Mouse (Mus musculus) E14TG2a.4 (cell line): Measurements from ENCODE around the gene Triobp.

Source experiments
- H3K27me3 ChIP-seq: 2 replicates; pipeline ENCODE4 v1.6.1; 2014; ENCODE audit warnings: low read length, control low read depth; ENCODE audit not compliant: insufficient read depth
- H3K36me3 ChIP-seq: 2 replicates; pipeline ENCODE4 v1.6.1; 2014; ENCODE audit warnings: low read length, control low read depth; ENCODE audit not compliant: insufficient read depth
- H3K4me1 ChIP-seq: replicated peaks from 2 replicates; pipeline ENCODE4 v1.6.1; 2014; ENCODE audit warnings: low read depth, low read length, control low read depth
- H3K4me3 ChIP-seq: replicated peaks from 2 replicates; pipeline ENCODE4 v1.5.1; 2014; ENCODE audit warnings: mild to moderate bottlenecking, low read length
- H3K9me3 ChIP-seq: 2 replicates; pipeline ENCODE4 v1.6.1; 2014; ENCODE audit warnings: low read length, control low read depth
- CTCF ChIP-seq: conservative IDR thresholded peaks from 2 replicates; pipeline ENCODE4 v1.5.1; 2014; ENCODE audit warnings: low read length
- NANOG ChIP-seq: IDR thresholded peaks from 2 replicates; pipeline ENCODE4 v1.6.1; 2014; ENCODE audit warnings: borderline replicate concordance, low read length, mixed read lengths
- POU5F1 ChIP-seq: IDR thresholded peaks from 2 replicates; pipeline ENCODE4 v1.6.1; 2014; ENCODE audit warnings: low read length, borderline replicate concordance

The Triobp gene

DNA sequence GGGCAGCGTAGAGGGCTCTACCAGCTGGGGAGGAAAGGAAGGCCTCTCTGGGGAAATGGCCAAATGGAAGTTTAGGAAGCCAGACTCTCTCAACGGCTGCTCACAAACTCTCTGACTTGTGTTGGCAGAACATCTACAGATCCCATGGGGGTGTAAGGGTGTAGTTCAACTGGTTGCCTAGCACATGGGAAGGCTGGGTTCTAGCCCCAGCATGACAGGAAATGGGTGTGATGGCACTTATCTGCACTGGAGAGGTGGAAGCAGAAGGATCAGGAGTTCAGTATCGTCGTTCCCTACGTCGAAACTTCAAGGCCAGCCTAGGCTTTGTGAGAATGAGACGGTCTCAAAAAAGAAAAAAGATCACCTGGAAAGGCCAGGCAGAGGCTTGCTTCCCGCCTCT, 38.5 kb upstream of the Triobp start:
- no peaks in the 10 kb centered on the region for H3K9me3 ChIP-seq
- H3K27me3 ChIP-seq, result 0 out of 2 replicates have a peak, but pooled peaks cover 6% of the 10 kb centered on the region
- H3K4me1 ChIP-seq, result peaks cover 54% of the 10 kb centered on the region
- H3K36me3 ChIP-seq, result peaks cover 85% of the 10 kb centered on the region
- TF ChIP-seq POU5F1 (no peak), CTCF (no peak), NANOG (no peak; the same call in 1 of the 2 replicates)
- H3K4me3 ChIP-seq, result no peak overlapping the region

DNA sequence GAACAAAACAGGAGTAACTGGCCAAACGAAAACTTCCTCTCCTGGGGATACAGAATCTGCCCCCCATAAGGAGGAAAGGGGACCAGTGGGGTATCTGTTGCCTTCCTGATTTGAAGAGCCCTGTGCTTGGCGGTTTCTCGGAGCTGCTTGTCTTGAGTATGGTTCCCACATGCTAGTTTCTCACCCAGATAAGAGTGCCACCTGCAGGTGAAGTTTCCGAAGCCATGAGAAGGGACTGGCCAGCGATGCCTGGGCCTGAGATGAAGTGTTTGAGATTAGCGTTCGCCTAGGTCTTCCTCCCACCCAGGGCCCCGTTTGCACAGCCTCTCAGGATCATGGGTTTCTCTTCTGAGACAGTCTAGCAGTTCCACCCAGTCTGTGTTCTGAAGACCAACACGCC, 35.5 kb upstream of the Triobp start:
- TF ChIP-seq CTCF (peak; percentile 29; the same call in 1 of the 2 replicates), NANOG (no peak)
- Histone ChIP-seq H3K9me3 (no peaks in the 10 kb centered on the region), H3K4me1 (peaks cover 70% of the 10 kb centered on the region), H3K36me3 (peaks cover 78% of the 10 kb centered on the region), H3K27me3 (peaks cover 17% of the 10 kb centered on the region), H3K4me3 (no peak overlapping the region)

DNA sequence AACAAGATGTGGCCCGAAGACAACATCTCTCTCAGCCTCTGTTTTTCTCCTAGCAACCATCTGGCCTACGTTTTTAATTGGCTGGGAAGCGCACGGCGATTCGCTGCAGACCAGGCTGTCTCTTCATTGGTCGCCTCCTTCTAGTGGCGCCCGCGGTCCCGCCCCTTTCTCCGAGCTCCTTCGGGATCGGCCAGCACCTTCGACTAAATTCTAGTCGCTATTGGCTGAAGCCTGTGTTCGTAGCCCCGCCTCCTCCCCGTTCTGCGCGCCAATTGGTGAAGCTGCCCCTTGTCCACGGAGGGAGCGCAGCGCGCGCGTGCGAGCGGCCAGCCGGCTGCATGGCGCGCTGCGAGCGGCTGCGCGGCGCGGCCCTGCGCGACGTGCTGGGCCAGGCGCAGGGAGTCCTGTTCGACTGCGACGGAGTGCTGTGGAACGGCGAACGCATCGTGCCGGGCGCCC, 33.9 kb upstream of the Triobp start, which contains the start of gene Pdxp:
Pdxp (plus strand) TSS at position 288 of the 459 bp plus-strand sequence.
- H3K36me3 ChIP-seq, result peaks cover 75% of the 10 kb centered on the region
- TF ChIP-seq NANOG (no peak), CTCF (no peak), POU5F1 (no peak)
- H3K27me3 ChIP-seq, result peaks cover 17% of the 10 kb centered on the region
- no peaks in the 10 kb centered on the region for H3K9me3 ChIP-seq
- H3K4me1 ChIP-seq, result peaks cover 66% of the 10 kb centered on the region
- H3K4me3 ChIP-seq, result peak within 1 kb of the TSS; percentile 87

DNA sequence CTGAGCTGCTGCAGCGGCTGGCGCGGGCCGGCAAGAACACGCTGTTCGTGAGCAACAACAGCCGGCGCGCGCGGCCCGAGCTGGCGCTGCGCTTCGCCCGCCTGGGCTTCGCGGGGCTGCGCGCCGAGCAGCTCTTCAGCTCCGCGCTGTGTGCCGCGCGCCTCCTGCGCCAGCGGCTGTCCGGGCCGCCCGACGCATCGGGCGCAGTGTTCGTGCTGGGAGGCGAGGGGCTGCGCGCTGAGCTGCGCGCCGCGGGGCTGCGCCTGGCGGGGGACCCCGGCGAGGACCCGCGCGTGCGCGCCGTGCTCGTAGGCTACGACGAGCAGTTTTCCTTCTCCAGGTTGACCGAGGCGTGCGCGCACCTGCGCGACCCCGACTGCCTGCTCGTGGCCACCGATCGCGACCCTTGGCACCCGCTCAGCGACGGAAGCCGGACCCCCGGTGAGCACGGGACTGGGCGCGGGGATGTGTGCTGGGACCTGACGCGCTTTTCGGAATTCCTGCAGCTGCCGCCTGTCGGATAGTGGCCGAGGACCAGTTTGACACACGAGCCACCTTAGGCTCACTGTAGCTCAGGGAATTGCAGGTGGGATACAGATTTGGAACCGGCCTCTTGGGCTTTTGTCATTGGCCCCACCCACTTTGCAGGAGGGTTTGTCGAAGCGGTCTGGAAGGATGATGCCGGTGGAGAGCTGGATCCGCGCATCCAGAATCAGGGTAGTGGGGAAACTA, 33.3 kb upstream of the Triobp start:
- peak overlapping the region; percentile 87 for H3K4me3 ChIP-seq
- TF ChIP-seq CTCF (no peak), NANOG (no peak), POU5F1 (no peak)
- peaks cover 17% of the 10 kb centered on the region for H3K27me3 ChIP-seq
- no peaks in the 10 kb centered on the region for H3K9me3 ChIP-seq
- peaks cover 60% of the 10 kb centered on the region for H3K4me1 ChIP-seq
- H3K36me3 ChIP-seq, result peaks cover 75% of the 10 kb centered on the region

DNA sequence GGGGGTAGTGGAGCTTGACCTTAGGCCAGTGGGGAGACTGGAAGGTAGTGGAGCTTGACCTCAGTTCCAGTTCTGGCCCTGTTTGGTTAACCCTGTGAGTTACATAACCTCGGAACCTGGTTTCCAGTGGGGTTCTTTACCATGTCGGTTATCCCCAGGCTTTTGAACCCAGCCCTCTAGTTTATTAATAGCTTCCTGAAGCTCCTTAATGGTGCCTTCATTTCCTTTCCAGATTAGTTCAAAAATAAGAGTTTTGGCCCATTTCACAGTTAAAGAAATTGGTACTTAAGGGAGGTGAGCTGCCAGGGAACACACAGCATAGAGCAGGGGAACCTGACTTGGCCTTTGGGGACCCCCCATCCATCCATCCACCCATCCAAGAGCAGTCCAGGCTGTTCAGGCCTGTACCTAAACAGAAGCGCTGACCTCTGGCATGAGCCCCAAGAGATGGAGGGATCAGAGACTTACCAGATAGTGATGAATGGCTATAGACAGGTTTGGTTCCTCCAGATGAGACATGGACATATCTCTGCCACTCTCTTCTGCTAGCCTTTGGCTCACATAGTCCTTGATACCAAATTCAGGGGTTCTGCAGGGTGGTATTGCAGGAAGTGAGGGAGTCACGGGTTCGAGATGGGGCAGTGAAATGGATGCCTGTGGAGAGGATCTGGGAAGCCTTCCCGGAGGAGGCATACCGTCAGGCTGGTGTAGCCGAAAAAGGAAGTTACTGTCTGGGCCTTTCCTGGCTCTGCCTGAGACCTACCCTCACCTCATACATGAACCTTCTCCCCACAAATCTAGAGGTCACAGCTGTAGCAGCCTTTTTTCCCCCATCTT, 32.5 kb upstream of the Triobp start:
- Histone ChIP-seq H3K4me3 (peak overlapping the region; percentile 87), H3K4me1 (peaks cover 54% of the 10 kb centered on the region), H3K9me3 (no peaks in the 10 kb centered on the region), H3K36me3 (peaks cover 74% of the 10 kb centered on the region), H3K27me3 (peaks cover 16% of the 10 kb centered on the region)
- TF ChIP-seq CTCF (no peak), POU5F1 (no peak), NANOG (no peak)

DNA sequence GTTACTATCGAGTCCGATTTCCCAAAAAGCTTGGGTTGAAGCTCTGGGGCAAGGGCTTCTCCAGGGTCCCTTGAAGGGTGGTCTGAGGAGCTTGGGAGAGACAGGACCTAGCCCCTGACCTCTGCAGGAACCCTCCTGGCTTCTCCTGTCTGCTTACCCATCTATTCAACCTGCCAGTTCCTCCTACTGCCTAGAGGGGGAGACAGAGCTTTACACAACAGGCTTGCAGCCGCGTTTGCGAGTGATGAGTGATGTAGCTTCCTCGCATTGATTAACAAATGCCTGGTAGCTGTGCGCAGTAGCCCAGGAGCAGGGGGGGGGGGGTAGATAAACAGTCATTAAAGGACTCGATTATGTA, 31.9 kb upstream of the Triobp start:
- H3K4me3 ChIP-seq, result peak overlapping the region; percentile 87
- TF ChIP-seq CTCF (peak; percentile 91), NANOG (no peak), POU5F1 (no peak)
- H3K9me3 ChIP-seq, result no peaks in the 10 kb centered on the region
- peaks cover 15% of the 10 kb centered on the region for H3K27me3 ChIP-seq
- H3K36me3 ChIP-seq, result peaks cover 68% of the 10 kb centered on the region
- H3K4me1 ChIP-seq, result peaks cover 54% of the 10 kb centered on the region

DNA sequence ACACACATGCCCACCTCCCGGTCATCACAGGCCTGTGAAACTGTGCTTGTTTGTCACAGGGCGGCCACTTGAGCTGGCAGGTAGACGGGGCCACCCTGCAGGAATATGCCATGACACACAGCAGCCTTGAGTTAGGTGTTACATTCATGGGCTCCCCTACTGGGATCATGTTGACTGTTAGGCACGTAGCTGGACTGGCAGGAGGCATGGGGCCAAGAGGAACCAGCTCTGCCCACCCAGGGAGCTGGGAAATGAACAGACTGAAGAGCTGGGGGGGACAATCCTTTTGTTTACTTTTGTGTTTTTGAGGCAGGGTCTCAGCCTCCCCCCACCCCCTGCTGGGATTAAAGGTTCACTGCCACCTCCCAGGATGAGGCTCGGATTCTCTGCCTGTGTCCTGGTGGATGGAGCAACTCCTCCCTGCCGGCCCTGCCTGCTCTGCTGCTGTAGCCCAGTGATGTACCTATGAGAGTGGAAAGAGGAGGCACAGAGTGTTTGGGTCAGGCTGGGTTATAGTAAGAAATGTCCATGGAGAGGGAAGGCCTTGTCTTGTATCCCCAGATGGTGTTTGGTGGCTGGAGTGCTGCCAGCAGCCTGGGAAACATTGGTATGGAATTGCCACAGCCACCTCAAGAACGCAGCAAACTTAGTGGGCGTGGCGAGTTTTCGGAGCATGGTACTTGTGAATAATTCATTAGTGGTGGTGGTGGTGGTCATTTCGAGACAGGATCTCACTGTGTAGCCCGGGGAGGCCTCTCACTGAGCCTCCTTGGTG, 31.3 kb upstream of the Triobp start:
- peaks cover 15% of the 10 kb centered on the region for H3K27me3 ChIP-seq
- H3K36me3 ChIP-seq, result peaks cover 62% of the 10 kb centered on the region
- no peaks in the 10 kb centered on the region for H3K9me3 ChIP-seq
- 0 out of 2 replicates have a peak overlapping the region, but pooled peaks have one; percentile 21 for H3K4me3 ChIP-seq
- H3K4me1 ChIP-seq, result peaks cover 54% of the 10 kb centered on the region
- TF ChIP-seq CTCF (no peak), NANOG (no peak), POU5F1 (no peak)

DNA sequence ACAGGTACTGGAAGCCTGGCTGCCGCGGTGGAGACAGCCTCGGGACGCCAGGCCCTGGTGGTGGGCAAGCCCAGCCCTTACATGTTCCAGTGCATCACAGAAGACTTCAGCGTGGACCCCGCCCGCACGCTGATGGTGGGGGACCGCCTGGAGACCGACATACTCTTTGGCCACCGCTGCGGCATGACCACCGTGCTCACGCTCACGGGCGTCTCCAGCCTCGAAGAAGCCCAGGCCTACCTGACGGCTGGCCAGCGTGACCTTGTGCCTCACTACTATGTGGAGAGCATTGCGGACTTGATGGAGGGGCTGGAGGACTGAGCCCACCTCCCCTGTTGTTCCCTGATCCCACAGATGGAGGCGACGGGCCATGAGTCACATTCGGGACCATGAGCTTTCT, 29.4 kb upstream of the Triobp start:
- TF ChIP-seq POU5F1, result no peak
- no peak for TF ChIP-seq CTCF
- no peak for TF ChIP-seq NANOG

More for the DNA sequence above, 29.4 kb upstream of the Triobp start:
- Histone ChIP-seq H3K9me3 (no peaks in the 10 kb centered on the region), H3K4me1 (peaks cover 58% of the 10 kb centered on the region), H3K4me3 (peak overlapping the region; percentile 32; the same call in 1 of the 2 replicates), H3K36me3 (peaks cover 50% of the 10 kb centered on the region), H3K27me3 (peaks cover 21% of the 10 kb centered on the region)
